Mouse (Mus musculus) G1E (cell line): ENCODE data around the gene Wdr83.

Experiments
- CTCF ChIP-seq: IDR thresholded peaks from 2 replicates; pipeline ENCODE4 v1.5.1; 2012; ENCODE audit warnings: low read depth, low read length, inconsistent platforms, mixed read lengths
- GATA1 ChIP-seq: IDR thresholded peaks from 2 replicates; pipeline ENCODE4 v1.6.1; 2012; ENCODE audit warnings: borderline replicate concordance, low read length, inconsistent platforms, mixed read lengths
- GATA2 ChIP-seq: IDR thresholded peaks from 2 replicates; pipeline ENCODE4 v1.6.1; 2012; ENCODE audit warnings: low read depth, low read length, inconsistent platforms, borderline replicate concordance
- POLR2AphosphoS5 ChIP-seq: IDR thresholded peaks from 2 replicates; pipeline ENCODE4 v1.6.1; 2012; ENCODE audit warnings: low read depth, low read length, inconsistent platforms; ENCODE audit not compliant: insufficient replicate concordance
- TAL1 ChIP-seq: conservative IDR thresholded peaks from 2 replicates; pipeline ENCODE4 v1.6.1; 2012; ENCODE audit warnings: low read depth, low read length, inconsistent platforms, mixed read lengths

GRCm38 (mm10) chr8:85071041-85071440 lies 10.1 kb downstream of the Wdr83 start:
- TF ChIP-seq CTCF (no peak), TAL1 (no peak), GATA1 (no peak), POLR2AphosphoS5 (no peak), GATA2 (no peak)
